Mouse (Mus musculus) limb, embryonic 13.5 days (tissue): ENCODE results near the gene Heg1. TPM values are rescaled to one million over a fixed set of nuclear protein-coding genes. Genes with fewer than 3 reads are reported as not detected.

Experiments
- ATAC-seq: fragments of 200-750 bp; cut with Nextera tagmentation; 2 replicates; pipeline ENCODE4 v1.8.0; 2017; ENCODE audit warnings: low read depth, moderate number of reproducible peaks, moderate TSS enrichment; ENCODE audit not compliant: low FRiP score
- H3K27ac ChIP-seq: fragments of 300-500 bp; sonication (generic); 2 replicates; pipeline ENCODE4 v1.5.1; 2015; ENCODE audit warnings: inconsistent platforms, mild to moderate bottlenecking, moderate library complexity
- H3K27me3 ChIP-seq: fragments of 300-500 bp; sonication (generic); 2 replicates; pipeline ENCODE4 v1.6.1; 2015; ENCODE audit warnings: mild to moderate bottlenecking, inconsistent platforms
- H3K36me3 ChIP-seq: fragments of 300-500 bp; sonication (generic); 2 replicates; pipeline ENCODE4 v1.6.1; 2015; ENCODE audit warnings: inconsistent platforms, mild to moderate bottlenecking, moderate library complexity
- H3K4me1 ChIP-seq: fragments of 300-500 bp; sonication (generic); 2 replicates; pipeline ENCODE4 v1.6.1; 2015; ENCODE audit warnings: inconsistent platforms
- H3K4me2 ChIP-seq: fragments of 300-500 bp; sonication (generic); replicated peaks from 2 replicates; pipeline ENCODE4 v1.6.1; 2015; ENCODE audit warnings: inconsistent platforms, mild to moderate bottlenecking, moderate library complexity
- H3K4me3 ChIP-seq: fragments of 300-500 bp; sonication (generic); 2 replicates; pipeline ENCODE4 v1.5.1; 2015; ENCODE audit warnings: moderate library complexity, mild to moderate bottlenecking, inconsistent platforms
- H3K9ac ChIP-seq: fragments of 300-500 bp; sonication (generic); 2 replicates; pipeline ENCODE4 v1.6.1; 2015; ENCODE audit warnings: mild to moderate bottlenecking, inconsistent platforms
- H3K9me3 ChIP-seq: fragments of 300-500 bp; sonication (generic); 2 replicates; pipeline ENCODE4 v1.6.1; 2016; ENCODE audit warnings: inconsistent platforms
- WGBS: fragments of 180-500 bp; shearing (Covaris S2); methylation state at CpG from one replicate; pipeline ENCODE4 v1.1.7; 2015; 5-methylcytosine and 5-hydroxymethylcytosine counted together
- polyA plus RNA-seq: library from polyadenylated mRNA; unstranded; fragments of >200 nt; fragmentation: Nextera tagmentation; extraction: Ambion mirVana; gene quantifications from 2 replicates; pipeline ENCODE4 v1.2.1, GENCODE M21; 2015

Gene Heg1
- polyA plus RNA-seq, 1 experiment from 2014 or later: 16.0 TPM

GRCm38 (mm10) chr16:33668448-33668847, 15.7 kb upstream of the Heg1 start:
- Histone ChIP-seq H3K4me2 (no peak overlapping the region), H3K9me3 (no peaks in the 10 kb centered on the region), H3K4me1 (no peaks in the 10 kb centered on the region), H3K9ac (no peak overlapping the region), H3K4me3 (no peak overlapping the region), H3K27me3 (no peaks in the 10 kb centered on the region), H3K36me3 (no peaks in the 10 kb centered on the region), H3K27ac (no peak overlapping the region)
- no peak for ATAC-seq
- 82% methylated on average over 2 of the region's 2 CpGs for WGBS

DNA sequence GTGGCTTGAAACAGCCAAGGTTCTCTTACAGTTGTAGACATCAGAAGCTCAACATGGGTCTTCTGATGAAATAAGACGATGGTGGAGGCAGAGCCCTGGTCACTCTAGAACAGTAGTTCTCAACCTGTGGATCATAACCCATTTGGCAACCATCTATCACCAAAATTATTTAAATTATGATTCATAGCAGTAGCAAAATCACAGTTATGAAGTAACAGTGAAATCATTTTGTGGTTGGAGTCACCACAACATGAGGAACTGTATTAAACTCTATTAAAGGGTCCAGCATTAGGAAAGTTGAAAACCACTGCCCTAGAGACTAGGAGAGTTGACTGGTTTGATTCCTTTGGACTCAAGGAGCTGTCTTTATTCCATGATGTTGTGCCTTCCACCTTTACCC, 15.1 kb upstream of the Heg1 start:
- Histone ChIP-seq H3K9ac (no peak overlapping the region), H3K9me3 (no peaks in the 10 kb centered on the region), H3K4me2 (no peak overlapping the region), H3K4me3 (no peak overlapping the region), H3K27ac (no peak overlapping the region), H3K36me3 (no peaks in the 10 kb centered on the region), H3K27me3 (no peaks in the 10 kb centered on the region), H3K4me1 (no peaks in the 10 kb centered on the region)
- ATAC-seq: no peak
- WGBS: 93% methylated on average over 1 of the region's 1 CpGs

- H3K36me3 ChIP-seq: no peaks in the 10 kb centered on the region
- no peak overlapping the region for H3K4me3 ChIP-seq
- no peaks in the 10 kb centered on the region for H3K4me1 ChIP-seq
- H3K27ac ChIP-seq: no peak overlapping the region
- H3K9me3 ChIP-seq: no peaks in the 10 kb centered on the region
- H3K9ac ChIP-seq: no peak overlapping the region
- WGBS: 65% methylated on average over 3 of the region's 3 CpGs
- H3K4me2 ChIP-seq: no peak overlapping the region
- H3K27me3 ChIP-seq: no peaks in the 10 kb centered on the region
- ATAC-seq: no peak
Measured at GRCm38 (mm10) chr16:33670340-33670739, 13.8 kb upstream of the Heg1 start.

DNA sequence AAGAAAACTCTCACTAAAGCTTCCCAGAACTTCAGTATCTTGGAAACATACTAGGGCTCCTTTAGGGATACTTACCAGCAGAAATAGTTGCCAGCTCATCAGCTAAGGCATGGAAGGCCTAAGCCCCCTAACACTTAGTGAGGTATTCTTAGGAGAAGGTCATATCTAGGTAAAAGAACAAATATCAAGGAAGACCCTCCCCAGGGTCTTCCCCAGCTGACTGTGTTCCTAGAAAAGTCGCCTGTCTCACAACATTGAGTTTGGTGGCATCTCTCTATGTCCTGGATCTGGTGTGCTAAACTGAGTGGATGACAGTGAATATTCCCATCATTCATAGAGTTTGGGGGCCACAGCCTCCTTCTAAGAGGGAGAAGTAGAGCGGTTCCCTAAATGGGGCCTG, 13.2 kb upstream of the Heg1 start:
- H3K9ac ChIP-seq: no peak overlapping the region
- no peak overlapping the region for H3K4me2 ChIP-seq
- WGBS: 93% methylated on average over 2 of the region's 2 CpGs
- no peaks in the 10 kb centered on the region for H3K4me1 ChIP-seq
- H3K27ac ChIP-seq: no peak overlapping the region
- no peaks in the 10 kb centered on the region for H3K36me3 ChIP-seq
- H3K4me3 ChIP-seq: no peak overlapping the region
- H3K9me3 ChIP-seq: no peaks in the 10 kb centered on the region
- H3K27me3 ChIP-seq: no peaks in the 10 kb centered on the region
- no peak for ATAC-seq

- peaks cover 3% of the 10 kb centered on the region; the same call in 1 of the 2 replicates for H3K4me1 ChIP-seq
- ATAC-seq: no peak
Measured at GRCm38 (mm10) chr16:33672188-33672587, 12.0 kb upstream of the Heg1 start.

GRCm38 (mm10) chr16:33672643-33673042, 11.5 kb upstream of the Heg1 start:
- Histone ChIP-seq H3K4me1 (peaks cover 3% of the 10 kb centered on the region; the same call in 1 of the 2 replicates), H3K4me2 (no peak overlapping the region), H3K27me3 (no peaks in the 10 kb centered on the region), H3K27ac (no peak overlapping the region), H3K4me3 (no peak overlapping the region), H3K9me3 (no peaks in the 10 kb centered on the region), H3K36me3 (no peaks in the 10 kb centered on the region), H3K9ac (no peak overlapping the region)
- 93% methylated on average over 4 of the region's 4 CpGs for WGBS
- no peak for ATAC-seq

More at GRCm38 (mm10) chr16:33672188-33672587, 12.0 kb upstream of the Heg1 start:
- no peaks in the 10 kb centered on the region for H3K9me3 ChIP-seq
- H3K27ac ChIP-seq: no peak overlapping the region
- H3K9ac ChIP-seq: no peak overlapping the region
- H3K4me3 ChIP-seq: no peak overlapping the region
- H3K36me3 ChIP-seq: no peaks in the 10 kb centered on the region
- H3K27me3 ChIP-seq: no peaks in the 10 kb centered on the region
- H3K4me2 ChIP-seq: no peak overlapping the region
- WGBS: 86% methylated on average over 3 of the region's 4 CpGs

DNA sequence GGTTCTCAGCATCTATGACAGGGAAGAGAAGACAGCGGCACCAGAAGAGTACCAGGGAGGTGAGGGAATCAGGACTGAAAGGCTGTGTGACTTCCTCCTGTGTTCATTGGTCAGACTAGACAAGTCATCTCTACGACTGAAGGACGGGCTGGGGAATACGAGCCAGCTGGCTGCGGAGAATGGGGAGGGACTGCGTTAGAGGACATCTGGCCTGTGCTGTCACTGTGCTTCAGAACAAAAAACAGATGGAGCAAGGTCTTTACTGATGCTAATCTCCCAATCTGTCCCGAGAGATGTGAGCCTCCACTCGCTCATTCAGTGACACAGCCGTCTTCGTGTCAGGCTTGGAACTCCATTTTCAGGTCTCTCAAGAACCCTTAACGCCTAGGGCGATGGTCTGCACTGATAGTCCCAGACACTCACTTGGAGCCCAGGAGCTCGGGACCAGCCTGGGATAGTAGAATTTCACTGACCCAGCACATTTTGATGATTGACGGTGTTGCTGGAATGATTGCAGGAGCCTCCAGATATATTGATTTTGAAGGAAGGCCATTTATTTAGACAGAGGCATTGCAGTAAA, 10.6 kb upstream of the Heg1 start:
- no peak overlapping the region for H3K4me2 ChIP-seq
- peaks cover 3% of the 10 kb centered on the region; the same call in 1 of the 2 replicates for H3K4me1 ChIP-seq
- no peaks in the 10 kb centered on the region for H3K36me3 ChIP-seq
- no peak overlapping the region for H3K27ac ChIP-seq
- no peak overlapping the region for H3K4me3 ChIP-seq
- 41% methylated on average over 14 of the region's 14 CpGs for WGBS
- H3K27me3 ChIP-seq: no peaks in the 10 kb centered on the region
- H3K9ac ChIP-seq: no peak overlapping the region
- no peaks in the 10 kb centered on the region for H3K9me3 ChIP-seq
- no peak for ATAC-seq

GRCm38 (mm10) chr16:33675151-33675847, 8.9 kb upstream of the Heg1 start:
- Histone ChIP-seq H3K27ac (no peak overlapping the region), H3K4me3 (no peak overlapping the region), H3K9ac (no peak overlapping the region), H3K4me1 (peaks cover 3% of the 10 kb centered on the region; the same call in 1 of the 2 replicates), H3K9me3 (no peaks in the 10 kb centered on the region), H3K36me3 (no peaks in the 10 kb centered on the region), H3K4me2 (no peak overlapping the region), H3K27me3 (no peaks in the 10 kb centered on the region)
- ATAC-seq: no peak
- WGBS: 90% methylated on average over 10 of the region's 10 CpGs

GRCm38 (mm10) chr16:33675848-33676184, 8.4 kb upstream of the Heg1 start:
- WGBS: 71% methylated on average over 3 of the region's 3 CpGs
- no peak overlapping the region for H3K27ac ChIP-seq

GRCm38 (mm10) chr16:33676347-33677312, 7.5 kb upstream of the Heg1 start:
- H3K4me2 ChIP-seq: no peak overlapping the region
- 76% methylated on average over 7 of the region's 7 CpGs for WGBS

More at GRCm38 (mm10) chr16:33675848-33676184, 8.4 kb upstream of the Heg1 start:
- H3K4me3 ChIP-seq: no peak overlapping the region
- H3K36me3 ChIP-seq: no peaks in the 10 kb centered on the region
- H3K9me3 ChIP-seq: no peaks in the 10 kb centered on the region
- H3K4me1 ChIP-seq: peaks cover 3% of the 10 kb centered on the region; the same call in 1 of the 2 replicates
- H3K9ac ChIP-seq: no peak overlapping the region
- no peak for ATAC-seq
- H3K4me2 ChIP-seq: no peak overlapping the region
- no peaks in the 10 kb centered on the region for H3K27me3 ChIP-seq

GRCm38 (mm10) chr16:33677313-33677690, 6.9 kb upstream of the Heg1 start:
- peaks cover 3% of the 10 kb centered on the region; the same call in 1 of the 2 replicates for H3K4me1 ChIP-seq
- H3K4me3 ChIP-seq: no peak overlapping the region
- H3K27ac ChIP-seq: no peak overlapping the region
- WGBS: 86% methylated on average over 7 of the region's 7 CpGs
- no peak overlapping the region for H3K4me2 ChIP-seq
- no peaks in the 10 kb centered on the region for H3K9me3 ChIP-seq
- H3K9ac ChIP-seq: no peak overlapping the region
- H3K27me3 ChIP-seq: no peaks in the 10 kb centered on the region
- ATAC-seq: no peak
- no peaks in the 10 kb centered on the region for H3K36me3 ChIP-seq

More at GRCm38 (mm10) chr16:33676347-33677312, 7.5 kb upstream of the Heg1 start:
- no peak overlapping the region for H3K4me3 ChIP-seq
- ATAC-seq: no peak
- H3K36me3 ChIP-seq: no peaks in the 10 kb centered on the region
- no peak overlapping the region for H3K27ac ChIP-seq
- no peaks in the 10 kb centered on the region for H3K9me3 ChIP-seq
- no peaks in the 10 kb centered on the region for H3K27me3 ChIP-seq
- no peak overlapping the region for H3K9ac ChIP-seq
- H3K4me1 ChIP-seq: peaks cover 3% of the 10 kb centered on the region; the same call in 1 of the 2 replicates

DNA sequence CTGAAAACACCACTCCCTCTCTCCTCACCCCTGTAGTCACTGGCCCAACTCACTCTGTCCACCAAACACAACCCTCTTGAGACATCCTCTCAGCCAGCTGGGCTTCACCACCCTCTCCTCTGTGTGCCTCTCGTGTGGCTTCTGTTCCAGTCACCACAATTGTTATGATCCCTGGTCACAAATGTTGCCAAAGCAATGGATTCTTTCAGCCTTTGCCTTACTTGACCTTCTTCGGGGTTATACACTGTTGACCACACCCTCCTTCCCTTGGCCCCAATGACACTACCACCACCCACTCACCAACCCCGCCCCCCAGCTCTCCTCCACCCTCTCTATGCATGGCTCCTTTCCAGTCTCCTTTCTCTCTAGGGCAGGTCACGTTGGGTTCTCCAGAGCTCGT, 6.3 kb upstream of the Heg1 start:
- Histone ChIP-seq H3K9me3 (no peaks in the 10 kb centered on the region), H3K4me3 (no peak overlapping the region), H3K4me1 (peaks cover 3% of the 10 kb centered on the region; the same call in 1 of the 2 replicates), H3K4me2 (no peak overlapping the region), H3K9ac (no peak overlapping the region), H3K27me3 (no peaks in the 10 kb centered on the region), H3K27ac (no peak overlapping the region), H3K36me3 (no peaks in the 10 kb centered on the region)
- ATAC-seq: no peak
- 91% methylated on average over 5 of the region's 5 CpGs for WGBS
